Mouse (Mus musculus) forebrain, postnatal 0 days (tissue): ENCODE measurements at regions not wholly inside any gene's neighbourhood (a gene's known extent, or its start where the extent isn't known, plus 50 kb on each side); places are given as distances from the start of the nearest gene placed in this dataset.
"Not testable (repeated sequence)": the region's sequence is repeated elsewhere in the genome, so short reads cannot be mapped to it uniquely, and the experiment has no call there.

Experiments used
- ATAC-seq: fragments of 200-750 bp; cut with Nextera tagmentation; 2 replicates; pipeline ENCODE4 v1.8.0; 2017; ENCODE audit warnings: mild to moderate bottlenecking, moderate library complexity
- DNase-seq: peaks from one replicate; pipeline ENCODE4 v3.0.0-alpha.2; 2015
- H3K27ac ChIP-seq: fragments of 300-500 bp; sonication (generic); 2 replicates; pipeline ENCODE4 v1.5.1; 2014; ENCODE audit warnings: low read depth, mild to moderate bottlenecking, antibody characterized with exemption, low read length, moderate library complexity, mixed read lengths
- H3K27me3 ChIP-seq: fragments of 300-500 bp; sonication (generic); 2 replicates; pipeline ENCODE4 v1.6.1; 2014; ENCODE audit warnings: mild to moderate bottlenecking, low read length, mixed read lengths; ENCODE audit not compliant: insufficient read depth
- H3K36me3 ChIP-seq: fragments of 300-500 bp; sonication (generic); 2 replicates; pipeline ENCODE4 v1.6.1; 2014; ENCODE audit warnings: mild to moderate bottlenecking, moderate library complexity; ENCODE audit not compliant: insufficient read depth
- H3K4me1 ChIP-seq: fragments of 300-500 bp; sonication (generic); 2 replicates; pipeline ENCODE4 v1.6.1; 2014; ENCODE audit warnings: antibody characterized with exemption; ENCODE audit not compliant: insufficient read depth
- H3K4me2 ChIP-seq: fragments of 300-500 bp; sonication (generic); 2 replicates; pipeline ENCODE4 v1.6.1; 2014; ENCODE audit warnings: low read depth, mild to moderate bottlenecking, moderate library complexity
- H3K4me3 ChIP-seq: fragments of 300-500 bp; sonication (generic); 2 replicates; pipeline ENCODE4 v1.5.1; 2014; ENCODE audit warnings: low read depth, low read length, mixed read lengths
- H3K9ac ChIP-seq: fragments of 300-500 bp; sonication (generic); 2 replicates; pipeline ENCODE4 v1.6.1; 2014; ENCODE audit warnings: mild to moderate bottlenecking
- H3K9me3 ChIP-seq: fragments of 300-500 bp; sonication (generic); 2 replicates; pipeline ENCODE4 v1.6.1; 2016; ENCODE audit warnings: low read length
- CTCF ChIP-seq: sonication (generic); IDR thresholded peaks from 2 replicates; pipeline ENCODE4 v1.5.1; 2016; ENCODE audit warnings: antibody characterized with exemption, control low read depth, low read depth
- WGBS: fragments of 180-500 bp; shearing (Covaris S2); extraction: QIAGEN DNeasy Blood & Tissue Kit; methylation state at CpG from one replicate; pipeline ENCODE4 v1.1.7; 2014; 5-methylcytosine and 5-hydroxymethylcytosine counted together

GRCm38 (mm10) chr10:119130676-119131075 is 109.2 kb downstream of the Cand1 start:
- 84% methylated on average over 6 of the region's 6 CpGs for WGBS
- no peaks in the 10 kb centered on the region for H3K9me3 ChIP-seq
- no peaks in the 10 kb centered on the region for H3K4me1 ChIP-seq
- H3K27me3 ChIP-seq = no peaks in the 10 kb centered on the region
- DNase-seq = no peak
- no peak for ATAC-seq
- H3K36me3 ChIP-seq = no peaks in the 10 kb centered on the region
- H3K9ac ChIP-seq = no peak overlapping the region
- no peak overlapping the region for H3K4me2 ChIP-seq
- no peak overlapping the region for H3K4me3 ChIP-seq
- TF ChIP-seq CTCF = no peak
- H3K27ac ChIP-seq = no peak overlapping the region

DNA sequence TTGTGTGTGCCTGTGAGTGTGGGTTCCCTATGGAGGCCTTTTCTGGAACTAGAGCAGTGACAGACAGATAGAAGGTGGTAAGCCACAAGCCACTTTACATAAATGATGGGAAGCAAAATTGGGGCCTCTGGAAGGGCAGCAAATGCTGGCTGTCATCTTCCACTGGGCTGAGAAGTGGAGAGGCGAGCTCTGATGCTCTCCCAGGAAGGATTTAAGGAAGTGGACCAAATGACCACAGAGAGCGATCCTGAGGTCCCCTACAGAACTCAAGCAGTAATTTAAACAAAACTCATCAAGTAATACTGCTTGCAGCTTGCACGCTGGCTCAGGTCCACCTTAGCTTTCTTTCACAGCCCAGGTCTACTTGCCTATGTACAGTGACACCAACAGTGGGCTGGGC is 111.8 kb downstream of the Cand1 start:
- Histone ChIP-seq H3K27me3 (no peaks in the 10 kb centered on the region), H3K4me1 (no peaks in the 10 kb centered on the region), H3K36me3 (no peaks in the 10 kb centered on the region), H3K4me2 (no peak overlapping the region), H3K27ac (no peak overlapping the region), H3K9ac (no peak overlapping the region), H3K4me3 (no peak overlapping the region), H3K9me3 (no peaks in the 10 kb centered on the region)
- ATAC-seq (no peak), DNase-seq (no peak)
- WGBS = 92% methylated on average over 3 of the region's 3 CpGs
- TF ChIP-seq CTCF = no peak

- Histone ChIP-seq H3K27ac (no peak overlapping the region), H3K9ac (no peak overlapping the region), H3K4me3 (no peak overlapping the region), H3K27me3 (no peaks in the 10 kb centered on the region), H3K4me1 (no peaks in the 10 kb centered on the region), H3K36me3 (no peaks in the 10 kb centered on the region), H3K9me3 (no peaks in the 10 kb centered on the region), H3K4me2 (no peak overlapping the region)
- no peak for TF ChIP-seq CTCF
- no peak for DNase-seq
- 49% methylated on average over 5 of the region's 5 CpGs for WGBS
- ATAC-seq = no peak
Observed at GRCm38 (mm10) chr10:119123517-119123916, 116.3 kb downstream of the Cand1 start.

DNA sequence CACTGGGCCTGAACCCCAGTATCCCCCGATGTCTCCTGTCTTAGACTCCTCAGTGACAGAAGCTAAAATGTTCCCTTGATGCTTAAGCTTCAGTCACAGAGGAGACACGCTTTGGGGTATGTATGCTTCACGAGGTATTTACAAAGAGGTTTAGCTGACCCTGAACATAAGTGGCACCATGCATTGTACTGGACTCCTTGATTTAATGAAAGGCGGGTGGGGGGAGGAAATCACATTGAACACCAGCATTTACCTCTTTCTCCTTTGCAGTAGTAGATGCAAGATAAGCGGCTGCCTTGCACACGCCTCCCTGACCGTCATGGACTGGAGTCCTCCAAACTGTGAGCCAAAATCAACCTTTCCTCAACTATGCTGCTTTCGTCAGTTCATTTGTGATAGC is 117.5 kb downstream of the Cand1 start:
- Histone ChIP-seq H3K27ac (no peak overlapping the region), H3K9ac (no peak overlapping the region), H3K4me2 (no peak overlapping the region), H3K36me3 (no peaks in the 10 kb centered on the region), H3K9me3 (no peaks in the 10 kb centered on the region), H3K4me1 (no peaks in the 10 kb centered on the region), H3K4me3 (no peak overlapping the region), H3K27me3 (no peaks in the 10 kb centered on the region)
- 87% methylated on average over 8 of the region's 8 CpGs for WGBS
- no peak for ATAC-seq
- TF ChIP-seq CTCF = no peak
- DNase-seq = no peak

- TF ChIP-seq CTCF = no peak
- no peaks in the 10 kb centered on the region for H3K4me1 ChIP-seq
- no peaks in the 10 kb centered on the region for H3K9me3 ChIP-seq
- H3K27me3 ChIP-seq = no peaks in the 10 kb centered on the region
- DNase-seq (no peak), ATAC-seq (no peak)
- WGBS = 79% methylated on average over 6 of the region's 6 CpGs
- H3K4me3 ChIP-seq = no peak overlapping the region
- H3K4me2 ChIP-seq = no peak overlapping the region
- no peak overlapping the region for H3K27ac ChIP-seq
- H3K9ac ChIP-seq = no peak overlapping the region
- no peaks in the 10 kb centered on the region for H3K36me3 ChIP-seq
Observed at GRCm38 (mm10) chr10:119121575-119121974, 118.3 kb downstream of the Cand1 start.

- no peak overlapping the region for H3K4me3 ChIP-seq
- 63% methylated on average over 2 of the region's 2 CpGs for WGBS
- no peak overlapping the region for H3K27ac ChIP-seq
- no peak overlapping the region for H3K9ac ChIP-seq
- H3K4me2 ChIP-seq = no peak overlapping the region
- no peaks in the 10 kb centered on the region for H3K36me3 ChIP-seq
- TF ChIP-seq CTCF = no peak
- H3K4me1 ChIP-seq = no peaks in the 10 kb centered on the region
- no peaks in the 10 kb centered on the region for H3K27me3 ChIP-seq
- DNase-seq (no peak), ATAC-seq (no peak)
- H3K9me3 ChIP-seq = no peaks in the 10 kb centered on the region
Observed at GRCm38 (mm10) chr10:119116843-119117390, 122.9 kb downstream of the Cand1 start.

GRCm38 (mm10) chr10:119115200-119115599 is 124.7 kb downstream of the Cand1 start:
- not testable (repeated sequence) for H3K9me3 ChIP-seq, H3K4me2 ChIP-seq, ATAC-seq

GRCm38 (mm10) chr10:119114653-119115052 is 125.2 kb downstream of the Cand1 start:
- no peak for DNase-seq
- no peaks in the 10 kb centered on the region for H3K9me3 ChIP-seq
- no peak overlapping the region for H3K27ac ChIP-seq

More at GRCm38 (mm10) chr10:119115200-119115599, 124.7 kb downstream of the Cand1 start:
- not testable (repeated sequence) for H3K4me1 ChIP-seq, H3K4me3 ChIP-seq, H3K27me3 ChIP-seq, H3K36me3 ChIP-seq, H3K27ac ChIP-seq, DNase-seq, H3K9ac ChIP-seq

More at GRCm38 (mm10) chr10:119114653-119115052, 125.2 kb downstream of the Cand1 start:
- no peaks in the 10 kb centered on the region for H3K36me3 ChIP-seq
- WGBS = 57% methylated on average over 10 of the region's 10 CpGs
- TF ChIP-seq CTCF = no peak
- no peak for ATAC-seq
- H3K4me3 ChIP-seq = no peak overlapping the region
- no peaks in the 10 kb centered on the region for H3K27me3 ChIP-seq
- H3K9ac ChIP-seq = no peak overlapping the region
- H3K4me1 ChIP-seq = no peaks in the 10 kb centered on the region
- H3K4me2 ChIP-seq = no peak overlapping the region
